Mouse (Mus musculus) limb, embryonic 14.5 days (tissue): ENCODE measurements around the gene Syn1. TPM values are rescaled to one million over a fixed set of nuclear protein-coding genes. Genes with fewer than 3 reads are reported as not detected.

Experiments
- ATAC-seq: fragments of 200-750 bp; cut with Nextera tagmentation; 2 replicates; pipeline ENCODE4 v1.8.0; 2017; ENCODE audit warnings: low read depth, moderate number of reproducible peaks, moderate TSS enrichment; ENCODE audit not compliant: low FRiP score
- DNase-seq: peaks from one replicate; pipeline ENCODE4 v3.0.0-alpha.2; 2015; ENCODE audit warnings: low spot score
- H3K27ac ChIP-seq: fragments of 300-500 bp; sonication (generic); replicated peaks from 2 replicates; pipeline ENCODE4 v1.5.1; 2014; ENCODE audit warnings: low read depth, mild to moderate bottlenecking, low read length, moderate library complexity, mixed read lengths
- H3K27me3 ChIP-seq: fragments of 300-500 bp; sonication (generic); 2 replicates; pipeline ENCODE4 v1.6.1; 2014; ENCODE audit warnings: low read length, mixed read lengths; ENCODE audit not compliant: control insufficient read depth, insufficient read depth
- H3K36me3 ChIP-seq: fragments of 300-500 bp; sonication (generic); 2 replicates; pipeline ENCODE4 v1.6.1; 2014; ENCODE audit warnings: mild to moderate bottlenecking, low read length, moderate library complexity, mixed read lengths; ENCODE audit not compliant: control insufficient read depth, insufficient read depth
- H3K4me1 ChIP-seq: fragments of 300-500 bp; sonication (generic); 2 replicates; pipeline ENCODE4 v1.6.1; 2014; ENCODE audit warnings: antibody characterized with exemption, low read length, mixed read lengths; ENCODE audit not compliant: control insufficient read depth, insufficient read depth
- H3K4me2 ChIP-seq: fragments of 300-500 bp; sonication (generic); replicated peaks from 2 replicates; pipeline ENCODE4 v1.6.1; 2014; ENCODE audit warnings: low read depth, mild to moderate bottlenecking, low read length, moderate library complexity; ENCODE audit not compliant: severe bottlenecking
- H3K4me3 ChIP-seq: fragments of 300-500 bp; sonication (generic); replicated peaks from 2 replicates; pipeline ENCODE4 v1.5.1; 2014; ENCODE audit warnings: low read length
- H3K9ac ChIP-seq: fragments of 300-500 bp; sonication (generic); 2 replicates; pipeline ENCODE4 v1.6.1; 2014; ENCODE audit warnings: mild to moderate bottlenecking, low read depth, low read length, moderate library complexity; ENCODE audit not compliant: severe bottlenecking
- H3K9me3 ChIP-seq: fragments of 300-500 bp; sonication (generic); 2 replicates; pipeline ENCODE4 v1.6.1; 2016; ENCODE audit warnings: low read length; ENCODE audit not compliant: control insufficient read depth
- POLR2A ChIP-seq: fragments of 200-500 bp; IDR thresholded peaks from 2 replicates; pipeline ENCODE4 v1.8.0; 2012; ENCODE audit warnings: inconsistent platforms, mild to moderate bottlenecking, moderate library complexity, borderline replicate concordance; ENCODE audit not compliant: insufficient read depth, insufficient read length; ENCODE audit errors: extremely low read depth
- WGBS: fragments of 180-500 bp; shearing (Covaris S2); extraction: QIAGEN DNeasy Blood & Tissue Kit; methylation state at CpG from one replicate; pipeline ENCODE4 v1.1.7; 2014; 5-methylcytosine and 5-hydroxymethylcytosine counted together
- polyA plus RNA-seq, 2 experiments: library from polyadenylated mRNA; depleted of rRNA in 1 of 2; stranded (reverse) in 1 of 2; unstranded in 1 of 2; fragments of >200 nt; fragmentation: Nextera tagmentation in 1 of 2; extraction: Ambion mirVana in 1 of 2; gene quantifications; 2 replicates each; pipeline versions ENCODE4 v1.2.1 to v1.2.3; 2012 to 2014

The Syn1 gene
- polyA plus RNA-seq, 2 experiments = 0.22 to 0.52 TPM

GRCm38 (mm10) chrX:20869962-20870513, 50.8 kb downstream of the Syn1 start, which contains the start of gene Timp1:
Timp1 (plus strand) TSS chrX:20870166.
- no peaks in the 10 kb centered on the region for H3K36me3 ChIP-seq
- no peaks in the 10 kb centered on the region for H3K27me3 ChIP-seq
- peak; percentile 87 for ATAC-seq
- H3K9me3 ChIP-seq = no peaks in the 10 kb centered on the region
- peak within 1 kb of the TSS; percentile 33 for H3K4me3 ChIP-seq
- H3K4me1 ChIP-seq = no peaks in the 10 kb centered on the region
- TF ChIP-seq POLR2A = no peak
- H3K4me2 ChIP-seq = peak within 1 kb of the TSS; percentile 45
- WGBS = 18% methylated on average over 17 of the region's 18 CpGs
- peak within 1 kb of the TSS; percentile 47 for H3K9ac ChIP-seq
- DNase-seq = peak; percentile 63
- no peak within 1 kb of the TSS for H3K27ac ChIP-seq

- Histone ChIP-seq H3K9ac (no peak overlapping the region), H3K9me3 (no peaks in the 10 kb centered on the region), H3K4me2 (no peak overlapping the region), H3K4me1 (no peaks in the 10 kb centered on the region), H3K36me3 (no peaks in the 10 kb centered on the region), H3K4me3 (no peak overlapping the region), H3K27me3 (no peaks in the 10 kb centered on the region), H3K27ac (no peak overlapping the region)
- 52% methylated on average over 1 of the region's 1 CpGs for WGBS
- TF ChIP-seq POLR2A = no peak
- ATAC-seq (no peak), DNase-seq (no peak)
These were observed 51.6 kb downstream of the Syn1 start for GRCm38 (mm10) chrX:20869203-20869602.

GRCm38 (mm10) chrX:20868091-20868490, 52.7 kb downstream of the Syn1 start:
- no peak overlapping the region for H3K4me3 ChIP-seq
- no peak for ATAC-seq
- TF ChIP-seq POLR2A = no peak
- H3K4me2 ChIP-seq = no peak overlapping the region
- no peaks in the 10 kb centered on the region for H3K27me3 ChIP-seq
- H3K9me3 ChIP-seq = no peaks in the 10 kb centered on the region
- DNase-seq = no peak
- WGBS = 58% methylated on average over 4 of the region's 4 CpGs
- no peaks in the 10 kb centered on the region for H3K36me3 ChIP-seq
- no peaks in the 10 kb centered on the region for H3K4me1 ChIP-seq
- H3K27ac ChIP-seq = no peak overlapping the region
- no peak overlapping the region for H3K9ac ChIP-seq

- H3K4me2 ChIP-seq = no peak overlapping the region
- H3K27me3 ChIP-seq = no peaks in the 10 kb centered on the region
- TF ChIP-seq POLR2A = no peak
- H3K27ac ChIP-seq = no peak overlapping the region
- ATAC-seq (no peak), DNase-seq (no peak)
- H3K9me3 ChIP-seq = no peaks in the 10 kb centered on the region
- WGBS = 78% methylated on average over 9 of the region's 9 CpGs
- H3K4me3 ChIP-seq = no peak overlapping the region
- H3K4me1 ChIP-seq = no peaks in the 10 kb centered on the region
- H3K9ac ChIP-seq = no peak overlapping the region
- no peaks in the 10 kb centered on the region for H3K36me3 ChIP-seq
These were observed 57.4 kb downstream of the Syn1 start for GRCm38 (mm10) chrX:20863161-20864101.

DNA sequence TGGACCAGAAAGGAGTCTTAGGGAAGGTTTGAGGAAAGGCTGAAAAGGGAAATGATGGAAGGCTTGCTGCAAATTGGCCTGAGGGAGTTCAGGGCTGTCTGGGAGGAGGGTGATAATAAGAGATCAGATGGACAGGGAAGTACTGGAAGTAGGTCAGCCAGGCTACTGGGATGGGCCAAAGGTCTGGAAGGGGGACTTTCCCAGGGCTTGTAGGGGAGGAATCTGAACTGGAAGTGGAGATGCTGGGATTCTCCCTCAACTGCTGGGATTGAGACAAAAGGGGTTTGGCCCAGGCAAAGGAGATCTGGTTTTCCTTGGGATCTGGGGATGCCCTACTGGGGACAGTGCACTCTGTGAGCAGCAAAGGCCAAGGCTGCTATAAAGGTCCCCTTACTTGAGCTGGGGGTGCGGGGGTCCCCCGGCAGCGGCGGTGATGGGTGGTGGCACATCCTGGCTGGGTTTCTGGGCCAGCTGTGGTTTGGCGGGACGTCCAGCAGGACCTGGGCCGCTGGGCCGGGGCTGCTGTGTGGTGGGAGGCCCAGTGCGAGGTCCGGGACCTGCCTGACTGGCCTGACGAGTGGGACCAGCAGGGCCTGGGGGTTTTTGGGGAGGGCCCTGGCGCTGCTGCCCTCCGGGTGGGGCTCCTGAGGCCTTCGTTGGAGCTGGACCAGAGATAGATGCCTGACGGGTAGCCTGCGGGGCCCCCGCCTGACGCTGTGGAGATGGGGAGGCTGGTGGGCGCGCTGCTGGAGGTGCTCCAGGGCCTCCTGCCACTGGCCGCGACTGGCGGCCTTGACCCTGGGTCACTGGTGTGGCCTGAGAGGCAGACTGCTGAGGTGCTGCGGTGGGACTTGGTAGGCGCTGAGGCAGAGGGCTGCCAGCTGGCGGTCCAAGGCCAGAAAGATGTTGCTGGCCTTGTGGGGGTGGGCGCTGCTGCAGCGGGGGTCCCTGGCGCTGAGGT, 58.4 kb downstream of the Syn1 start:
- no peak for TF ChIP-seq POLR2A
- Histone ChIP-seq H3K4me2 (no peak overlapping the region), H3K9ac (no peak overlapping the region), H3K27ac (no peak overlapping the region), H3K9me3 (no peaks in the 10 kb centered on the region), H3K27me3 (no peaks in the 10 kb centered on the region), H3K4me1 (no peaks in the 10 kb centered on the region), H3K36me3 (no peaks in the 10 kb centered on the region), H3K4me3 (no peak overlapping the region)
- ATAC-seq (no peak), DNase-seq (no peak)
- 46% methylated on average over 26 of the region's 29 CpGs for WGBS
